Mouse (Mus musculus): ENCODE measurements around the gene Ltv1. TPM values are rescaled to one million over a fixed set of nuclear protein-coding genes. Genes with fewer than 3 reads are reported as not detected.

Ltv1 gene
- polyA plus RNA-seq, 1 experiment from 2014 or later = 78.5 TPM

Other genes with a start within 250 kb of the Ltv1 start
- 1.8 and 2.7 TPM in 2 replicates for gene Stx11, start 228.9 kb downstream of the Ltv1 start, polyA plus RNA-seq (2014; fragmentation: Nextera tagmentation; extraction: Ambion mirVana)
- gene Sf3b5, start 187.8 kb downstream of the Ltv1 start, polyA plus RNA-seq (2014; fragmentation: Nextera tagmentation; extraction: Ambion mirVana) = 35.9 and 40.7 TPM in 2 replicates
- 147 and 150 TPM in 2 replicates for gene Plagl1, start 132.7 kb downstream of the Ltv1 start, polyA plus RNA-seq (2014; fragmentation: Nextera tagmentation; extraction: Ambion mirVana)
- not detected in 2 replicates for gene Zc2hc1b, start 15.1 kb downstream of the Ltv1 start, polyA plus RNA-seq (2014; fragmentation: Nextera tagmentation; extraction: Ambion mirVana)

All from neural tube, embryonic 11.5 days (tissue).